9 mouse cellular contexts compared by ENCODE assay signal in the genomic region with DNA sequence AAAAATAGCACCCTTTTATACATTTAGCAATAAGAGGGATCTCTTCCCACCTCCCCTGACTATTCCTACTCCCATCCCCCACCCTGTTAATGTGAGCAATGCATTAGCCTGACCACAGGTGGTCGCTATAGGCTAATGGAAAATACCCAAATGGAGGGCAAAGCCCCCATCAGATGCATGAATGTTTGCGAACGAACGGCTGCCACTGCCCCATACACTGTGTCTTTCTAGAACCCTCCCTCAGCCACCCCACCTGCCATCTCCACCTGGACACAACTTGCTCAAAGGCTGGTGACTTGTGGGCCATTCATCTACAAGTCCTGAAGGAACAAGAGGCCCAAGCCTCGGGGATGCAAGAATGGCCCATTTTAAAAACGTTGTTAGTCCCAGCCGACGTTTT. TPM values are rescaled to one million over a fixed set of nuclear protein-coding genes. Genes with fewer than 3 reads are reported as not detected.
DNase-seq lines count a peak whose midpoint lies in the region; ATAC-seq and TF ChIP-seq lines count a peak whose summit lies in the region.
"Had no signal": no experiment of that assay in that cellular context is flagged by ENCODE, and none has a peak within 500 bp of the region (broad histone marks: within the 10 kb centered on the region; RNA-seq: fewer than 3 reads in every experiment).

No protein-coding gene starts in this region.

- H3K36me3 ChIP-seq in heart, adult 2 months (ENCODE audit: control insufficient read depth, insufficient read depth, low read length): no peaks in the 10 kb centered on the region
- no peaks in the 10 kb centered on the region for H3K36me3 ChIP-seq in liver, embryonic 14.5 days (replicated peaks; ENCODE audit: control insufficient read depth, insufficient read depth, low read depth)
- H3K36me3 ChIP-seq in kidney, embryonic 14.5 days (ENCODE audit: control insufficient read depth, insufficient read depth, low read length): no peaks in the 10 kb centered on the region; the same call in 1 of the 2 replicates
- H3K36me3 ChIP-seq: heart, embryonic 13.5 days had no signal

- no peak for DNase-seq in heart, adult 2 months
- no peak for DNase-seq in heart, postnatal 36 days
- peak; percentile 25 for DNase-seq in 416B (ENCODE audit: low read depth)
- peak; percentile 70 for DNase-seq in embryo, embryonic 10.5 days (ENCODE audit: low spot score)
- no peak for DNase-seq in liver, embryonic 14.5 days (ENCODE audit: low read depth in 3 of 3, low spot score in 3 of 3)
- DNase-seq in ovary, postnatal 36 days (ENCODE audit: low spot score): no peak

- no peak for TF ChIP-seq POLR2A in heart, adult 2 months (IDR thresholded peaks at IDR 0.05; ENCODE audit: insufficient read depth, low read depth, low read length)

- no peak overlapping the region for H3K9ac ChIP-seq in heart, adult 2 months (ENCODE audit: low read depth, low read length)
- no peak overlapping the region for H3K9ac ChIP-seq in liver, embryonic 14.5 days (replicated peaks)
- no peak overlapping the region for H3K9ac ChIP-seq in kidney, embryonic 14.5 days (ENCODE audit: low read depth, low read length)
- H3K9ac ChIP-seq: heart, embryonic 13.5 days had no signal

- ATAC-seq in liver, embryonic 14.5 days (ENCODE audit: insufficient read depth): no peak
- ATAC-seq in activated CD4-positive, CD25-positive, alpha-beta regulatory T cell, adult 4 months: no peak
- ATAC-seq in kidney, embryonic 14.5 days (ENCODE audit: low FRiP score, low TSS enrichment): no peak

- 35% methylated on average over 8 of the region's 8 CpGs for WGBS in heart, adult 2 months
- 41% methylated on average over 8 of the region's 8 CpGs for WGBS in liver, embryonic 14.5 days (ENCODE audit: insufficient replicate concordance)
- WGBS in kidney, embryonic 14.5 days: 59% methylated on average over 8 of the region's 8 CpGs

- H3K79me2 ChIP-seq in heart, adult 2 months (replicated peaks; ENCODE audit: control insufficient read depth, insufficient read depth, low read length): no peaks in the 10 kb centered on the region

- H3K4me2 ChIP-seq in liver, embryonic 14.5 days (ENCODE audit: low read depth): no peak overlapping the region
- no peak overlapping the region for H3K4me2 ChIP-seq in kidney, embryonic 14.5 days (replicated peaks; ENCODE audit: low read depth, low read length)

- no peak overlapping the region for H3K27ac ChIP-seq in heart, adult 2 months
- H3K27ac ChIP-seq in liver, embryonic 14.5 days: no peak overlapping the region
- no peak overlapping the region for H3K27ac ChIP-seq in kidney, embryonic 14.5 days (ENCODE audit: low read depth, low read length)
- H3K27ac ChIP-seq: heart, embryonic 13.5 days had no signal

- no peak for TF ChIP-seq EP300 in heart, adult 2 months (IDR thresholded peaks at IDR 0.05; ENCODE audit: insufficient read depth, low read depth, low read length)
- no peak for TF ChIP-seq EP300 in liver, embryonic 14.5 days (IDR thresholded peaks at IDR 0.05; ENCODE audit: low read depth)

- H3K27me3 ChIP-seq in heart, adult 2 months (ENCODE audit: control insufficient read depth, insufficient read depth, low read length): peaks cover under 1% of the 10 kb centered on the region; the same call in 1 of the 2 replicates
- peaks cover 4% of the 10 kb centered on the region; the same call in 1 of the 2 replicates for H3K27me3 ChIP-seq in liver, embryonic 14.5 days (ENCODE audit: control insufficient read depth, insufficient read depth, low read length)
- no peaks in the 10 kb centered on the region for H3K27me3 ChIP-seq in kidney, embryonic 14.5 days (ENCODE audit: control insufficient read depth, insufficient read depth, low read length)

- TF ChIP-seq CTCF in heart, adult 2 months (IDR thresholded peaks at IDR 0.05): peak; percentile 56
- TF ChIP-seq CTCF in liver, embryonic 14.5 days (IDR thresholded peaks at IDR 0.05; ENCODE audit: low read depth): peak; percentile 75

- H3K4me3 ChIP-seq in heart, adult 2 months: no peak overlapping the region
- H3K4me3 ChIP-seq in liver, embryonic 14.5 days (ENCODE audit: insufficient read depth in 1 of 2, low read depth in 2 of 2, low read length in 2 of 2): no peak overlapping the region
- no peak overlapping the region for H3K4me3 ChIP-seq in kidney, embryonic 14.5 days (ENCODE audit: low read length)

- no peaks in the 10 kb centered on the region for H3K9me3 ChIP-seq in liver, embryonic 14.5 days (ENCODE audit: control insufficient read depth, low read length)
- H3K9me3 ChIP-seq in kidney, embryonic 14.5 days (ENCODE audit: control insufficient read depth, low read length): no peaks in the 10 kb centered on the region
- H3K9me3 ChIP-seq: heart, embryonic 13.5 days had no signal

- intact Hi-C loops in heart, adult 2 months (cut with DNase I): no loop called here
- intact Hi-C loops in heart, postnatal 36 days (cut with DNase I): no loop called here

- H3K4me1 ChIP-seq in heart, adult 2 months (ENCODE audit: control insufficient read depth, insufficient read depth, low read length): no peaks in the 10 kb centered on the region
- peaks cover 0 to 10% of the 10 kb centered on the region in 2 experiments; a peak in 2 of 4 replicates for H3K4me1 ChIP-seq in liver, embryonic 14.5 days (replicated peaks; ENCODE audit: control insufficient read depth in 2 of 2, insufficient read depth in 2 of 2, low read length in 1 of 2)
- peaks cover 11% of the 10 kb centered on the region for H3K4me1 ChIP-seq in kidney, embryonic 14.5 days (ENCODE audit: control insufficient read depth, insufficient read depth, low read length)

RNA-seq across cellular contexts. Expression of a gene that starts 4.7 kb away (rescaled TPM):
- total RNA-seq in heart, adult 2 months (2021): not detected
- polyA plus RNA-seq in heart, adult 2 months (2012; rRNA removed): not detected in 2 replicates
- total RNA-seq in heart, postnatal 36 days (2021): not detected
- 0.10 and 0.19 TPM in 2 replicates for polyA plus RNA-seq in liver, embryonic 14.5 days (2012; rRNA removed)
- 0.11 and 0.19 TPM in 2 replicates for polyA plus RNA-seq in liver, embryonic 14.5 days (2014; fragmentation: Nextera tagmentation; extraction: Ambion mirVana)
- not detected for polyA plus RNA-seq in activated CD4-positive, CD25-positive, alpha-beta regulatory T cell, adult 4 months (2017; shearing (Covaris generic))
- 0.23 and 0.65 TPM in 2 replicates for polyA plus RNA-seq in kidney, embryonic 14.5 days (2014; fragmentation: Nextera tagmentation; extraction: Ambion mirVana)

RNA-seq across cellular contexts. Expression of a gene that starts 19.4 kb away (rescaled TPM):
- under 1 TPM; 0.39 to 0.44 TPM for total RNA-seq in heart, adult 2 months (2021)
- polyA plus RNA-seq in heart, adult 2 months (2012; rRNA removed): 0.43 and 0.85 TPM in 2 replicates
- under 1 TPM; 0.35 to 0.36 TPM for total RNA-seq in heart, postnatal 36 days (2021)
- polyA plus RNA-seq in liver, embryonic 14.5 days (2012; rRNA removed): 0.12 and 0.61 TPM in 2 replicates
- 0.09 TPM in 1 of 2 replicates, not detected in the other for polyA plus RNA-seq in liver, embryonic 14.5 days (2014; fragmentation: Nextera tagmentation; extraction: Ambion mirVana)
- not detected for polyA plus RNA-seq in activated CD4-positive, CD25-positive, alpha-beta regulatory T cell, adult 4 months (2017; shearing (Covaris generic))
- 8.6 and 15.8 TPM in 2 replicates for polyA plus RNA-seq in kidney, embryonic 14.5 days (2014; fragmentation: Nextera tagmentation; extraction: Ambion mirVana)

RNA-seq across cellular contexts. Expression of a gene that starts 41.9 kb away (rescaled TPM):
- not detected for total RNA-seq in heart, adult 2 months (2021)
- polyA plus RNA-seq in heart, adult 2 months (2012; rRNA removed): 0.08 TPM in 1 of 2 replicates, not detected in the other
- not detected for total RNA-seq in heart, postnatal 36 days (2021)
- polyA plus RNA-seq in liver, embryonic 14.5 days (2012; rRNA removed): 0.02 and 0.11 TPM in 2 replicates
- polyA plus RNA-seq in liver, embryonic 14.5 days (2014; fragmentation: Nextera tagmentation; extraction: Ambion mirVana): not detected in 2 replicates
- polyA plus RNA-seq in activated CD4-positive, CD25-positive, alpha-beta regulatory T cell, adult 4 months (2017; shearing (Covaris generic)): not detected
- not detected in 2 replicates for polyA plus RNA-seq in kidney, embryonic 14.5 days (2014; fragmentation: Nextera tagmentation; extraction: Ambion mirVana)
- polyA plus RNA-seq: heart, embryonic 13.5 days had no signal

RNA-seq across cellular contexts. Expression of a gene that starts 44.7 kb away (rescaled TPM):
- total RNA-seq in heart, adult 2 months (2021): 10 to 100 TPM; 22.6 to 27.0 TPM
- polyA plus RNA-seq in heart, adult 2 months (2012; rRNA removed): 48.3 and 54.3 TPM in 2 replicates
- 10 to 100 TPM; 28.3 to 34.2 TPM for total RNA-seq in heart, postnatal 36 days (2021)
- 47.7 and 52.9 TPM in 2 replicates for polyA plus RNA-seq in liver, embryonic 14.5 days (2012; rRNA removed)
- 34.2 and 43.3 TPM in 2 replicates for polyA plus RNA-seq in liver, embryonic 14.5 days (2014; fragmentation: Nextera tagmentation; extraction: Ambion mirVana)
- 10 to 100 TPM; 44.2 to 63.7 TPM for polyA plus RNA-seq in activated CD4-positive, CD25-positive, alpha-beta regulatory T cell, adult 4 months (2017; shearing (Covaris generic))
- 43.6 and 57.3 TPM in 2 replicates for polyA plus RNA-seq in kidney, embryonic 14.5 days (2014; fragmentation: Nextera tagmentation; extraction: Ambion mirVana)

RNA-seq across cellular contexts. Expression of a gene that starts 44.7 kb away (rescaled TPM):
- total RNA-seq in heart, adult 2 months (2021): 1 to 10 TPM in 1 of 2 experiments, under 1 TPM in 1; 0.70 to 1.2 TPM
- 0.76 and 1.3 TPM in 2 replicates for polyA plus RNA-seq in heart, adult 2 months (2012; rRNA removed)
- total RNA-seq in heart, postnatal 36 days (2021): 1 to 10 TPM in 1 of 2 experiments, under 1 TPM in 1; 0.76 to 1.6 TPM
- polyA plus RNA-seq in liver, embryonic 14.5 days (2012; rRNA removed): 22.1 and 24.8 TPM in 2 replicates
- polyA plus RNA-seq in liver, embryonic 14.5 days (2014; fragmentation: Nextera tagmentation; extraction: Ambion mirVana): 18.7 and 22.5 TPM in 2 replicates
- polyA plus RNA-seq in activated CD4-positive, CD25-positive, alpha-beta regulatory T cell, adult 4 months (2017; shearing (Covaris generic)): 1 to 10 TPM; 5.3 to 5.8 TPM
- 4.7 and 8.9 TPM in 2 replicates for polyA plus RNA-seq in kidney, embryonic 14.5 days (2014; fragmentation: Nextera tagmentation; extraction: Ambion mirVana)

Comparison
In these comparisons a context has a peak if more than half of its experiments do, and no peak if none do; other contexts are left out.
1. DNase-seq: peak in 416B (single experiment) and embryo, embryonic 10.5 days (single experiment); none in heart, adult 2 months (0 of 2), heart, postnatal 36 days (0 of 2), liver, embryonic 14.5 days (0 of 3) and ovary, postnatal 36 days (single experiment).